In the genomic region with DNA sequence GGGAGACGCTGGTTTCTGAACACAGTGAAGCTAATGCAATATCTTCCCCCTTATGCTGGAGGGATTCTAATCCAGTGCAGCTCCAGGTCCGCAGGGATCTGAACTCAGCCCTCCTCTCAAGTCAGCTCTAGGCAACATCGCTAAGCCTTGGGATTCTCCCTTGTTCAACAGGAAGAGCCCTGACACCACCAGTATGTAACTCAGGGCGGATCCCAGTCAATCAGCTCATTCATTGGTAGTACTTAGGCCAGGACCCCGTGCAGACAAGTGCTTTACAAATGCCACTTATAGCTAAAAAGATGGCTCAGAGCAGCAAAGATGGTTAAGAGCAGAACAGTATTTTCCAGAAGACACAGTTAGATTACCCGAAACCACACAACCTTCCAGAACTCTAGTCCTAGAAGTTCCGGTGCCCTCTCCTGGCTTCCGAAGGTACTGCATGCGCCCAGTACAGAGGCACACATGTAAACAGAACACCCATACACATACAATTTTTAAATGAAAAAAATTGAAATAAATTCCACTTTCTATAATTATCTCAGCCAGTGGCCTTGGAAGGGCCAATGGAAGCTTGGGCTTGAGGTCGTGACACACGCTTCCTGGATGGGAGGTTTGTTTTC, we compare ENCODE assay signal across 8 mouse cellular contexts. TPM values are rescaled to one million over a fixed set of nuclear protein-coding genes. Genes with fewer than 3 reads are reported as not detected.
DNase-seq lines count a peak whose midpoint lies in the region; TF ChIP-seq lines count a peak whose summit lies in the region.

No protein-coding gene starts in this region.

- DNase-seq in adrenal gland, adult (ENCODE audit: inconsistent age in 2 of 2, low spot score in 1 of 2), result peak; percentile 80 to 95
- peak; percentile 89 for DNase-seq in embryo, embryonic 10 days (ENCODE audit: low spot score)
- peak; percentile 90 for DNase-seq in gastrocnemius, postnatal 10 days
- peak; percentile 66 for DNase-seq in hindlimb bud, embryonic 11.5 days (ENCODE audit: extremely low spot score, low read depth, low spot score)
- peak; percentile 82 to 91 for DNase-seq in left cerebral cortex, adult 2 months (ENCODE audit: extremely low spot score in 1 of 2, low spot score in 2 of 2)
- peak; percentile 93 for DNase-seq in right cerebral cortex, adult 2 months (ENCODE audit: low spot score in 2 of 2)
- peak; percentile 53 for DNase-seq in urinary bladder, postnatal 10 days (ENCODE audit: low spot score)

- no peaks in the 10 kb centered on the region for H3K36me3 ChIP-seq in macrophage (ENCODE audit: inconsistent target)

- peak; percentile 98 for TF ChIP-seq CTCF in left cerebral cortex, adult 2 months (IDR thresholded peaks at IDR 0.05)

- H3K27ac ChIP-seq in left cerebral cortex, adult 2 months, result no peak overlapping the region
- no peak overlapping the region for H3K27ac ChIP-seq in macrophage

- no peak overlapping the region for H3K4me3 ChIP-seq in left cerebral cortex, adult 2 months
- peak overlapping the region; percentile 5; the same call in 1 of the 2 replicates for H3K4me3 ChIP-seq in macrophage (ENCODE audit: inconsistent target)

- WGBS in macrophage (ENCODE audit: missing documents), result 20% methylated on average over 11 of the region's 11 CpGs

- H3K79me2 ChIP-seq in macrophage (ENCODE audit: inconsistent target), result no peaks in the 10 kb centered on the region

- intact Hi-C loops in left cerebral cortex, adult 2 months (cut with DNase I), result loop anchor here (1.0 to 2.0 kb wide), 2 partner anchors 30 to 48 kb away; a partner anchor contains a TSS

RNA-seq across cellular contexts. Expression of a gene that starts 9.7 kb away (rescaled TPM):
- 10 to 100 TPM; 49.9 to 64.5 TPM for total RNA-seq in gastrocnemius, postnatal 10 days (2021)
- 100 to 1,000 TPM; 178 to 194 TPM for total RNA-seq in left cerebral cortex, adult 2 months (2021)
- total RNA-seq in macrophage (2018; cell fraction: chromatin; rRNA removed), result 1 to 10 TPM in 12 of 26 experiments, under 1 TPM in 13, not detected in 1; 0.20 to 3.8 (median 0.94) TPM
- total RNA-seq in macrophage (2018; cell fraction: cytosol; rRNA removed), result under 1 TPM; 0.05 to 0.71 (median 0.28) TPM
- total RNA-seq in macrophage (2018; cell fraction: nucleus; rRNA removed), result 1 to 10 TPM in 11 of 26 experiments, under 1 TPM in 13, not detected in 2; 0.17 to 3.7 (median 0.89) TPM
- polyA plus RNA-seq in macrophage (2018), result 0.17 to 0.48 TPM (median 0.21 TPM) in 3 replicates

RNA-seq across cellular contexts. Expression of a gene that starts 11.3 kb away (rescaled TPM):
- not detected for total RNA-seq in gastrocnemius, postnatal 10 days (2021)
- total RNA-seq in left cerebral cortex, adult 2 months (2021), result not detected
- not detected for total RNA-seq in macrophage (2018; cell fraction: chromatin; rRNA removed)
- total RNA-seq in macrophage (2018; cell fraction: cytosol; rRNA removed), result not detected
- total RNA-seq in macrophage (2018; cell fraction: nucleus; rRNA removed), result not detected
- not detected in 3 replicates for polyA plus RNA-seq in macrophage (2018)

RNA-seq across cellular contexts. Expression of a gene that starts 24.8 kb away (rescaled TPM):
- not detected for total RNA-seq in gastrocnemius, postnatal 10 days (2021)
- not detected for total RNA-seq in left cerebral cortex, adult 2 months (2021)
- total RNA-seq in macrophage (2018; cell fraction: chromatin; rRNA removed), result not detected
- total RNA-seq in macrophage (2018; cell fraction: cytosol; rRNA removed), result not detected
- total RNA-seq in macrophage (2018; cell fraction: nucleus; rRNA removed), result not detected
- polyA plus RNA-seq in macrophage (2018), result not detected in 3 replicates

RNA-seq across cellular contexts. Expression of a gene that starts 30.8 kb away (rescaled TPM):
- total RNA-seq in gastrocnemius, postnatal 10 days (2021), result 1 to 10 TPM; 3.1 to 4.1 TPM
- total RNA-seq in left cerebral cortex, adult 2 months (2021), result 1 to 10 TPM; 8.1 to 8.2 TPM
- total RNA-seq in macrophage (2018; cell fraction: chromatin; rRNA removed), result 10 to 100 TPM in 19 of 26 experiments, 1 to 10 TPM in 7; 4.5 to 37.8 (median 16.1) TPM
- 10 to 100 TPM in 22 of 26 experiments, 1 to 10 TPM in 4; 4.9 to 23.4 (median 17.0) TPM for total RNA-seq in macrophage (2018; cell fraction: cytosol; rRNA removed)
- total RNA-seq in macrophage (2018; cell fraction: nucleus; rRNA removed), result 10 to 100 TPM in 23 of 26 experiments, 1 to 10 TPM in 3; 6.1 to 36.1 (median 22.8) TPM
- polyA plus RNA-seq in macrophage (2018), result 9.2 to 20.5 TPM (median 12.1 TPM) in 3 replicates
